Mouse (Mus musculus) CH12.LX (cell line): ENCODE data around the gene Por. TPM values are rescaled to one million over a fixed set of nuclear protein-coding genes. Genes with fewer than 3 reads are reported as not detected.

Experiments used
- DNase-seq: peaks from one replicate; pipeline ENCODE4 v3.0.0-alpha.2; 2013; ENCODE audit errors: extremely low read depth
- H3K27ac ChIP-seq: 2 replicates; pipeline ENCODE4 v1.5.1; 2012; ENCODE audit warnings: low read depth, mild to moderate bottlenecking, control low read depth, moderate library complexity; ENCODE audit not compliant: insufficient read depth
- H3K27me3 ChIP-seq: replicated peaks from 2 replicates; pipeline ENCODE3; 2012; ENCODE audit warnings: inconsistent platforms
- H3K36me3 ChIP-seq, 2 experiments: replicated peaks in 1 of 2; 2 replicates each; pipeline versions ENCODE3 to v1.6.1; 2012; ENCODE audit warnings: inconsistent platforms in 1 of 2, low read length in 1 of 2, mild to moderate bottlenecking in 1 of 2, mixed read lengths in 1 of 2, moderate library complexity in 1 of 2; ENCODE audit not compliant: control insufficient read depth in 1 of 2, insufficient read depth in 1 of 2
- H3K4me1 ChIP-seq, 2 experiments: 2 replicates each; pipeline ENCODE4 v1.6.1; 2012; ENCODE audit warnings: inconsistent platforms in 1 of 2, moderate library complexity in 1 of 2; ENCODE audit not compliant: insufficient read depth in 2 of 2, control insufficient read depth in 1 of 2
- H3K4me2 ChIP-seq: 2 replicates; pipeline ENCODE4 v1.6.1; 2012; ENCODE audit warnings: low read depth, mild to moderate bottlenecking, control low read depth; ENCODE audit not compliant: poor library complexity, insufficient read depth, severe bottlenecking
- H3K4me3 ChIP-seq, 3 experiments: fragments of 150-350 bp in 1 of 3; sonication (generic) in 1 of 3; replicated peaks in 1 of 3; 2 replicates each; pipeline versions ENCODE3 to v1.5.1; 2011 to 2012; ENCODE audit warnings: low read depth in 2 of 3, low read length in 2 of 3, mild to moderate bottlenecking in 2 of 3, moderate library complexity in 2 of 3, control low read depth in 1 of 3, improper control_type of control experiment in 1 of 3, inconsistent platforms in 1 of 3, mixed read lengths in 1 of 3; ENCODE audit not compliant: poor library complexity in 1 of 3
- H3K79me2 ChIP-seq: replicated peaks from 2 replicates; pipeline ENCODE4 v1.6.1; 2012; ENCODE audit warnings: mild to moderate bottlenecking, moderate library complexity; ENCODE audit not compliant: control insufficient read depth, poor library complexity, insufficient read depth, severe bottlenecking; ENCODE audit errors: extremely low read depth
- H3K9ac ChIP-seq: 2 replicates; pipeline ENCODE4 v1.6.1; 2012; ENCODE audit warnings: low read depth, mild to moderate bottlenecking, control low read depth, moderate library complexity; ENCODE audit not compliant: insufficient read depth
- H3K9me3 ChIP-seq: replicated peaks from 2 replicates; pipeline ENCODE3; 2012; ENCODE audit warnings: low read length, inconsistent platforms, mixed read lengths
- E2F4 ChIP-seq: IDR thresholded peaks from 2 replicates; pipeline ENCODE4 v1.6.1; 2011; ENCODE audit warnings: low read depth, low read length, improper control_type of control experiment; ENCODE audit not compliant: insufficient replicate concordance
- HCFC1 ChIP-seq: IDR thresholded peaks from 2 replicates; pipeline ENCODE4 v1.6.1; 2012; ENCODE audit warnings: low read depth, mild to moderate bottlenecking, inconsistent platforms, low read length, improper control_type of control experiment
- IRF4 ChIP-seq: IDR thresholded peaks from 2 replicates; pipeline ENCODE4 v1.6.1; 2014; ENCODE audit warnings: low read depth, mild to moderate bottlenecking, inconsistent platforms, low read length, improper control_type of control experiment
- MAX ChIP-seq: IDR thresholded peaks from 2 replicates; pipeline ENCODE4 v1.6.1; 2011; ENCODE audit warnings: low read length, improper control_type of control experiment
- MEF2A ChIP-seq: IDR thresholded peaks from 2 replicates; pipeline ENCODE4 v1.6.1; 2014; ENCODE audit warnings: low read depth, mild to moderate bottlenecking, inconsistent platforms, low read length, improper control_type of control experiment, borderline replicate concordance
- MYC ChIP-seq: IDR thresholded peaks from 2 replicates; pipeline ENCODE4 v1.6.1; 2011; ENCODE audit warnings: low read depth, mild to moderate bottlenecking, improper control_type of control experiment, low read length
- NELFE ChIP-seq: IDR thresholded peaks from 2 replicates; pipeline ENCODE4 v1.6.1; 2011; ENCODE audit warnings: low read depth, low read length, improper control_type of control experiment
- PAX5 ChIP-seq: IDR thresholded peaks from 2 replicates; pipeline ENCODE4 v1.6.1; 2012; ENCODE audit warnings: low read length, inconsistent platforms, mixed read lengths
- POLR2A ChIP-seq: IDR thresholded peaks from 2 replicates; pipeline ENCODE4 v1.6.1; 2011; ENCODE audit warnings: low read depth, mild to moderate bottlenecking, improper control_type of control experiment, low read length
- POLR2AphosphoS2 ChIP-seq: IDR thresholded peaks from 2 replicates; pipeline ENCODE4 v1.6.1; 2011; ENCODE audit warnings: low read depth, low read length, improper control_type of control experiment
- RAD21 ChIP-seq: IDR thresholded peaks from 2 replicates; pipeline ENCODE4 v1.6.1; 2011; ENCODE audit warnings: low read depth, mild to moderate bottlenecking, low read length, improper control_type of control experiment, moderate library complexity
- RCOR1 ChIP-seq: conservative IDR thresholded peaks from 2 replicates; pipeline ENCODE4 v1.6.1; 2012; ENCODE audit warnings: low read depth, mild to moderate bottlenecking, inconsistent platforms, low read length, improper control_type of control experiment
- TBP ChIP-seq: conservative IDR thresholded peaks from 2 replicates; pipeline ENCODE4 v1.6.1; 2011; ENCODE audit warnings: low read depth, low read length, improper control_type of control experiment
- TCF12 ChIP-seq: IDR thresholded peaks from 2 replicates; pipeline ENCODE4 v1.6.1; 2014; ENCODE audit warnings: low read depth, mild to moderate bottlenecking, inconsistent platforms, low read length, improper control_type of control experiment
- UBTF ChIP-seq: IDR thresholded peaks from 2 replicates; pipeline ENCODE4 v1.6.1; 2012; ENCODE audit warnings: low read depth, mild to moderate bottlenecking, inconsistent platforms, low read length, improper control_type of control experiment, moderate library complexity
- ZKSCAN1 ChIP-seq: IDR thresholded peaks from 2 replicates; pipeline ENCODE4 v1.6.1; 2012; ENCODE audit warnings: low read depth, inconsistent platforms, low read length, improper control_type of control experiment, borderline replicate concordance
- ZMIZ1 ChIP-seq: IDR thresholded peaks from 2 replicates; pipeline ENCODE4 v1.6.1; 2012; ENCODE audit warnings: low read depth, mild to moderate bottlenecking, inconsistent platforms, low read length, improper control_type of control experiment
- dilution Hi-C: fragments of 300-500 bp; cut with MboI; formaldehyde crosslinking; loops from 2 replicates; pipeline ENCODE4 v1.14.3; 2020; ENCODE audit warnings: low sequenced_read_pairs; ENCODE audit not compliant: extremely low pct_unique_long_range_greater_than_20kb, extremely low pct_ligation_motif_present
- in situ Hi-C: fragments of 300-500 bp; cut with MboI; formaldehyde crosslinking; loops from 3 replicates; pipeline ENCODE4 v1.14.3; 2019; ENCODE audit warnings: low sequenced_read_pairs, low pct_ligation_motif_present, low pct_unique_long_range_greater_than_20kb, mixed read lengths
- polyA plus RNA-seq: library from polyadenylated mRNA; unstranded; fragments of >175 nt; gene quantifications from 2 replicates; pipeline ENCODE4 v1.2.1, GENCODE M21; 2012; ENCODE audit warnings: low read depth; ENCODE audit not compliant: insufficient read length
- total RNA-seq, 2 experiments: library from RNA; depleted of rRNA; stranded (reverse); fragments of 300-350 nt in 1 of 2; fragments of >200 nt in 1 of 2; gene quantifications; 2 replicates each; pipeline ENCODE4 v1.2.3; 2012 to 2014

Por gene
- total and polyA plus RNA-seq, 3 experiments: 17.3 to 56.8 (median 41.2) TPM

GRCm38 (mm10) chr5:135725391-135725841 lies 55.6 kb downstream of the Por start:
- no peaks in the 10 kb centered on the region for H3K27me3 ChIP-seq

GRCm38 (mm10) chr5:135725991-135726390 lies 56.2 kb downstream of the Por start:
- H3K9ac ChIP-seq: no peak overlapping the region
- dilution Hi-C loops (no loop called here), in situ Hi-C loops (no loop called here)
- no peak overlapping the region for H3K4me3 ChIP-seq
- no peak overlapping the region for H3K4me2 ChIP-seq
- H3K27me3 ChIP-seq: no peaks in the 10 kb centered on the region
- no peaks in the 10 kb centered on the region for H3K9me3 ChIP-seq
- TF ChIP-seq MEF2A (no peak), HCFC1 (no peak), UBTF (no peak), MYC (no peak), MAX (no peak), ZMIZ1 (no peak), RCOR1 (no peak), TBP (no peak)
- TF ChIP-seq, all 38 proteins: peak for 0
- DNase-seq: no peak
- Histone ChIP-seq H3K79me2 (no peaks in the 10 kb centered on the region), H3K4me1 (peaks cover 18 to 52% of the 10 kb centered on the region in 2 experiments), H3K36me3 (peaks cover 26 to 72% of the 10 kb centered on the region in 2 experiments), H3K27ac (no peak overlapping the region)

More at GRCm38 (mm10) chr5:135725391-135725841, 55.6 kb downstream of the Por start:
- Histone ChIP-seq H3K79me2 (no peaks in the 10 kb centered on the region), H3K9ac (no peak overlapping the region), H3K27ac (no peak overlapping the region), H3K36me3 (peaks cover 20 to 71% of the 10 kb centered on the region in 2 experiments), H3K9me3 (no peaks in the 10 kb centered on the region), H3K4me1 (peaks cover 18 to 57% of the 10 kb centered on the region in 2 experiments), H3K4me2 (no peak overlapping the region), H3K4me3 (no peak overlapping the region)
- dilution Hi-C loops (no loop called here), in situ Hi-C loops (no loop called here)
- DNase-seq: no peak
- TF ChIP-seq ZKSCAN1: no peak
- no peak for TF ChIP-seq ZMIZ1
- no peak for TF ChIP-seq PAX5
- no peak for TF ChIP-seq E2F4
- no peak for TF ChIP-seq MYC
- TF ChIP-seq RAD21: no peak
- no peak for TF ChIP-seq TCF12
- TF ChIP-seq HCFC1: no peak
- TF ChIP-seq POLR2A: no peak
- TF ChIP-seq POLR2AphosphoS2: no peak
- TF ChIP-seq IRF4: no peak
- TF ChIP-seq NELFE: no peak
